Mouse (Mus musculus) hematopoietic stem cell, adult 5-6 weeks (primary cell): ENCODE data around the gene Nkain1. TPM values are rescaled to one million over a fixed set of nuclear protein-coding genes. Genes with fewer than 3 reads are reported as not detected.

ENCODE experiments used
- ATAC-seq, 2 experiments: fragments of 125-278 bp in 1 of 2; replicated peaks in 1 of 2; 2 replicates each; pipeline ENCODE4 v1.8.0; 2016 to 2017; ENCODE audit warnings: inconsistent platforms in 2 of 2, mild to moderate bottlenecking in 2 of 2, moderate number of reproducible peaks in 2 of 2, low read depth in 1 of 2, moderate TSS enrichment in 1 of 2; ENCODE audit not compliant: low FRiP score in 2 of 2, poor library complexity in 2 of 2, severe bottlenecking in 2 of 2, insufficient read depth in 1 of 2, low TSS enrichment in 1 of 2
- total RNA-seq: library from RNA; stranded (forward); fragments of 172-1452, 232-1000 nt; gene quantifications from 2 replicates; pipeline ENCODE4 v1.2.3, GENCODE M21; 2017

Nkain1 gene
- 0.31 and 1.1 TPM in 2 replicates for total RNA-seq

GRCm38 (mm10) chr4:130574048-130574413, at the start of gene Nkain1:
TSS of gene Nkain1 (minus strand) at chr4:130574173.
- ATAC-seq = no peak

DNA sequence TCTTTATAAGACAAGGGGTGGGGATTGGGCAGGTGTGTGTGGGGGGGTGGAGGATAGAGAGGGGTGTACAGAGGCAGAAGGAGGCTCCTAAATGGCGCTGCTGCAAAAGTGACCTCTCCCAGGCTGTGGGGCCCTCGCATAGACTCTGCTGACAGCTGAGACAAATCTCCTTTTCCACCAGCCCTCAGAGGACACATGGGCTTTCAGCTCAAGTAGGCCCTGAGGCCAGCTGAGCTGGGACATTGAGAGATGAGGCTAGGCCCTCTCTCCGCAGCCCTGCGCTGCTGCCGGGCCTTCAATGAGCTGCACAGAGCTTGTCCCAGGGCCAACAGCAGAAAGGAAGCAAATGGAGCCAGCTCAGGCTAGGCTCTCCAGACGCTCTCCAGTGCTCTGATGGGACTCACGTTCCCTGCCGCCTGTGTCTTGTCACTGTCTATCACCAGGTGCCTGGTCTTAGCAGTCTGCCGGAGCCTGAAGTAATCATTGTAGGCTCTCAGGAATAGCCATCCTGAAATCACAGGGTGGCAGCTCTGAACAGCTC, 4.8 kb upstream of the Nkain1 start:
- ATAC-seq = no peak

GRCm38 (mm10) chr4:130577081-130577480, 3.1 kb upstream of the Nkain1 start:
- no peak for ATAC-seq

DNA sequence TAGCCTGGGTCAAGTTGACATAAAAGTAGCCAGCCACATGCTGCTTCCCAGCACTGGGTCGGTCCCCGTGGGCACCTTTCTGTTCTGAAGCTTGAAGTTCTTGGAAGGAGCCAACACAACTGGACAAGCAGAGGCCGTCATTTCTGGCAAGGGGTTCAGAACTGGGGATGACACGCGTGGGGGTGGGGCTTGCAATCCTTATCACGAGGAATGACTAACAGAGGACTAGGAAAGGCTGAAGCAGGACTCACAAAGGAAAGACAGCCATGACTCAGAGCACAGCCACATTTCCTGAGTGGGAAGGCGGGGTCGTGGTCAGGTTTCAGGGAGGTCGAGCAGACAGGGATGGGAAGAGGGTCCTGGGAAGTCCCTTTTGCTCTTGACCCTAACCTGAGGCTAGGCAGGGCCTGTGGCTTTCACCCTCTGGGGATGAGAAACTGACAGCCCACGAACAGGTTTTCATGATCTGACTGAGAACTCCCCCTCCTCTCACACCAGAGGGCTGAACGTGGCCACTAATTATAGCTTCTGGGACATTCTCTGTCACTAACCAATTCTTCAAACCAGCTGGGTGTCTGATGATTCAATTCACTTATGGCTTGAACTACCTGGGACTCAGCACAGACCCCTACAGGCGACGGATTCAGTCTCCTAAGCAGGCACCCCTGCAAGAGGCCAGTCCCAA, 2.4 kb upstream of the Nkain1 start:
- ATAC-seq = no peak

DNA sequence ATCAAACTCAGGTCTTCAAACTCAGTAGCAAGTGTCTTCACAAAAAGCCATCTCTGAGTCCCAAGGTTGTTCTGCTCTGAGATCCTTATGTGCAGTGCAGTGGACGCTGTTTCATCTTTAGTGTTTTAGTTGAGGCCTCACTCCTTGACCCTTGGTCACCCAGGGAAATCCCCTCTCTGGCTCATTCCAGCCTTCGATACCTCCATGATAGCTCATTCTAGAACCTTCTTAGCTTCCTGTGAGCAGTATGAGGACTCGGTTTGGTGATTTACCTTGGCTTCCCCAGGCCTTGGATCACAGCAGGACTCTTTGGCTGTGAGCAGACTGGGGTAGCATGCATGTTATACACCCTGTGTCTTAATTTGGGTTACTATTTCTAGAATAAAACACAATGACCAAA, 1.6 kb upstream of the Nkain1 start:
- no peak for ATAC-seq

DNA sequence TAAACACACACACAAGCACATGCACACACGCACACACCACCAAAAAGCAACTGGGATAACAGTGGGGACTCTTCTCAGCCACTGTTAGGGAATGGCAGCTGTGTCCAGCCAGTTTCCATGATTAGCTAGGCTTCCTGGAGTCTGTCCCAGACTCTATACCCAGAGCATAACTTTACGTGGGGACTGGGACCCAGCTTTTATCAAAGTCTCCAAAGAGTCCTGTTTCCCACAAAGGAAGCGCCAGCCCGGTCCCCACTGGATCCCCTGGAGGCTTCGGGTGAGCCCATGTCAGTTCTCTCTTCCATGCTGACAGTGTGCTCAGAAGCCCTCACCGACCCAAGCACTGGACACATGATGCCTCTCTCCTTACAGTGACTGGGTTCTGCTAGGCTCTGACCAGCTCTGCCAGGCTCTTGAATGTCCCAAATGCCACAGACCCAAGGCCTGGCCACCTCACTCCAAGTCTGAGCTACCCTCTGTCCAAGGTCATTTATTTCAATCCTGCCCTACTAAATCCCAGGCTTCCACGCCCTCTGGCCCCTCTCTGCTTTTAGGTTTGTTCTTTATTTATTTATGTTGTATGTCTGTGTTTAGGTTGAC, 988 bp upstream of the Nkain1 start:
- ATAC-seq = no peak

GRCm38 (mm10) chr4:130573351-130574047, 474 bp downstream of the Nkain1 start:
- ATAC-seq = no peak; a peak in 1 of 4 replicates

DNA sequence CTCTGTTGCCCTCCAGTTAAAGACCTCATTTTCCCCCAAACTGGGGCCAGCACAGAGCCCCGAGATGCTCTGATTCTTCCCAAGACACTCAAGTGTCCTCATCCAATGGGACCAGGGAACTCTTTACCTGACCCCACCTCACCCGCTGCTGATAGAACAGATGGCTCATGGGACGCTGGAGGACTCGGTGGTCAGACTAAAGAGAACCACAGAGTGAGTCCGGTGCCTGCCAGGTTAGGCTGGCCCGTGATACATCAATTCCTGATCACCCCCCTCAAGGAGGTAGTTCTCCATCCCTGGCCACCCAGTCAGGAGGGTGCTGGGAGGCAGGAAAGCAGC, 992 bp downstream of the Nkain1 start:
- no peak for ATAC-seq

GRCm38 (mm10) chr4:130572545-130572944, 1.4 kb downstream of the Nkain1 start:
- no peak for ATAC-seq

DNA sequence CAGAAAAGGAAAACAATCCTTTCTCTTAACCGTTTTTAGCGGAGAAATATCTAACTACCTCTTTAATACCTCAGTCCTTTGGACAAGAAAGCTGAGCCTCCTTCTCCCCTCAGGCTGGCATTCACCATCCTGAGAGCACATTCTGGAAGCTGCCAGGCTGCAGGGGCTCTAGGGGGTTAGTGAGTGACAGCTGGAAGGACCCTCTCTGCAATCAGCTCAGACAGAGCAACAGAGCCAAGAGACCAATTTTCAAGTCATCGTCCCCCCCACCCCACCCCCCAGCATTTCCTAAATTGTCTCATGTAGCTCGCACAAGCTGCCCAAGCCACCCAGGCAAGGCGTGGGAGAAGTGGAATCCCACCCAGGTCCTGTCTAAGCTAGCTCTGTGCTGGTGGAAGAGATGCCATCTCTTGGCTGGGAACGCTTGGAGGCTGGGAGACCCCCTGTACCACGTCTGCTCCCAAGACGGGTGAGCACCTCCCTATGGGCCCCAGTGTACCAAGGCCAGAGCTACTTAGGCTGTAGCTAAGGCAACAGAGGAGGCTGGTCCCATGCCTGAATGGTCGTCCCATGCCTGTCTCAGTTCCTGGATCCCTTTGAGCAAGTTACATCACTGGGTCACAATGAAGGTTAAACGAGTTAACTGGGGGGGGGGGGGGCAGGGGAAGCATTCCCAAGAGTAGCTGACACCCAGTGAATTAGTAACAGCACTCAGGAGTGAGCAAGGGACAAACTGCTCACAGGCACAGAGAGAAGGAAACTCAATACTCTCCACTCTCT, 2.8 kb downstream of the Nkain1 start:
- no peak for ATAC-seq

- no peak for ATAC-seq
These were observed 5.7 kb downstream of the Nkain1 start for GRCm38 (mm10) chr4:130568043-130568978.

DNA sequence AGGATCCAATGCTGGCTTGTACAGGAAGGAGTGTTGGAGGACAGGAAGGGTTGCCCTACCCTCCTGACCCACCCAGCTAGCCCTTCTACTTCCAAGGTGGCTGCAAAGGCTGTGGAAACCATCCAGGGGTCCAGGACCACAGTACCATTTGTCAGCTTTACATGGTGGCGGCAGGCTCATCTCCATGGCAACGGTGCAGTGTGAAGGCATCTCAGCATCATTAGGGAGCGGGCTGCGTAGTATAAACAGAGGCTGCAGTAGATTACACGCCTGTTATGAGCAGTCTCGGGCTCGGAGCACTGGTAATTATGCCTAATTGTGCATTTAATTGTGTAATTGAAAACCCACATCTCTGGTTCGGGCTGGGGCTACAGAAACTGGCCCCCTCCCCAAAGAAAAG, 10.2 kb downstream of the Nkain1 start:
- no peak for ATAC-seq

- ATAC-seq = no peak
These were observed 10.7 kb downstream of the Nkain1 start for GRCm38 (mm10) chr4:130563260-130563756.

- no peak for ATAC-seq
These were observed 13.2 kb downstream of the Nkain1 start for GRCm38 (mm10) chr4:130560576-130561310.

DNA sequence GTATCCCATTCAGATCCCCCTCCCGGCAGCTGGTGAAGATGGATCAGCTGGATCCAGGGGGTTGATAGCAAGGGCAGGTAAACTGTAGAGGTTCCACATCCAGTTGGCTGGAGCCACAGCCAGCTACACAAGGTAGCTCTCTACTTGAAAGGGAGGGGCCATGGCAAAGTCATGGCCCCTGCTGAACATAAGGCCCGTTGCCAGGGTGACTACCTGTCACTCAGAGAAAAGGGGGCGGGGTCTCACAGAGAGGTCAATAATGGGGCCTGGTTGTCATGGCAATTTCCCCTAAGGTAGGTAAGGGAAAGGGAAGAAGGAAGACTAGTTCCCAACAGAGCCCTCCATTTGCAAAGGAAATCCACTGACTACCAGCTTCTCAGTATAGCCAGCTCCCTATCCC, 14.8 kb downstream of the Nkain1 start:
- ATAC-seq = no peak

- no peak for ATAC-seq
These were observed 16.1 kb downstream of the Nkain1 start for GRCm38 (mm10) chr4:130557852-130558251.
